Comparison of ENCODE assay signal across 22 mouse cellular contexts in the genomic region with DNA sequence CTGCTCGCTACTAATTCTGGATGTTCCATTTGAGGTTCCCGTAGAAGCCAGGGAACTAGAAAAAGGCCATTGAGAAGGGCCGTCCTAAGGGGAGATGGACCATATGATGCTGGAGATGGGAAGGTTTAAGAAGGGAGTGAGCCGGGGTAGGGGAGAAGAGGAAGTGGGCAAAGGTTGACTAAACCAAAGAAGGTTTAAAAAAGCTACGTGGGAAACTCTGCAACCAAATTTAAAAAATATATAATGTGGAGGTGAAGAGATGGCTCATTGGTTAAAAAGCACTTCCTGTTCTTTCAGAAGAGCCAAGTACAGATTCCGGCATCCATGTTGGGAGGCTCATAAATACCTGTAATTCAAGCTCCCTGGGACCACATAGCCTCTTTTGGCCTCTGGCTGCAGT.
DNase-seq lines count a peak whose midpoint lies in the region; ATAC-seq and TF ChIP-seq lines count a peak whose summit lies in the region.
"Had no signal": no experiment of that assay in that cellular context is flagged by ENCODE, and none has a peak within 500 bp of the region (broad histone marks: within the 10 kb centered on the region; RNA-seq: fewer than 3 reads in every experiment).

No protein-coding gene starts in this region.

- no peaks in the 10 kb centered on the region for H3K9me3 ChIP-seq in CH12.LX (replicated peaks; ENCODE audit: low read length)
- H3K9me3 ChIP-seq in embryonic facial prominence, embryonic 10.5 days, result no peaks in the 10 kb centered on the region
- H3K9me3 ChIP-seq: embryonic facial prominence, embryonic 12.5 days; embryonic facial prominence, embryonic 15.5 days; hindbrain, embryonic 12.5 days; hindbrain, embryonic 15.5 days had no signal

- dilution Hi-C loops in CH12.LX (cut with MboI; ENCODE audit: extremely low pct_ligation_motif_present, extremely low pct_unique_long_range_greater_than_20kb, low sequenced_read_pairs), result no loop called here

- peaks cover 17 to 37% of the 10 kb centered on the region in 2 experiments for H3K4me1 ChIP-seq in CH12.LX (ENCODE audit: control insufficient read depth in 1 of 2, insufficient read depth in 2 of 2)
- peaks cover 6% of the 10 kb centered on the region for H3K4me1 ChIP-seq in embryonic facial prominence, embryonic 10.5 days
- H3K4me1 ChIP-seq: embryonic facial prominence, embryonic 12.5 days; embryonic facial prominence, embryonic 15.5 days; hindbrain, embryonic 12.5 days; hindbrain, embryonic 15.5 days had no signal

- peak; percentile 62 for TF ChIP-seq EP300 in CH12.LX (IDR thresholded peaks at IDR 0.05; ENCODE audit: low read length)

- in situ Hi-C loops in CH12.LX (cut with MboI; ENCODE audit: low pct_ligation_motif_present, low pct_unique_long_range_greater_than_20kb, low sequenced_read_pairs), result no loop called here

- TF ChIP-seq RAD21 in CH12.LX (IDR thresholded peaks at IDR 0.05; ENCODE audit: low read depth, low read length), result no peak

- TF ChIP-seq POLR2A in CH12.LX (IDR thresholded peaks at IDR 0.05; ENCODE audit: low read depth, low read length), result no peak

- no peaks in the 10 kb centered on the region for H3K79me2 ChIP-seq in CH12.LX (replicated peaks; ENCODE audit: control insufficient read depth, extremely low read depth, insufficient read depth, poor library complexity, severe bottlenecking)

- WGBS in embryonic facial prominence, embryonic 10.5 days, result 90% methylated on average over 6 of the region's 6 CpGs

- H3K27ac ChIP-seq in CH12.LX (ENCODE audit: insufficient read depth, low read depth), result peak overlapping the region; percentile 52; the same call in 1 of the 2 replicates
- no peak overlapping the region for H3K27ac ChIP-seq in embryonic facial prominence, embryonic 10.5 days (replicated peaks)
- H3K27ac ChIP-seq: embryonic facial prominence, embryonic 12.5 days; embryonic facial prominence, embryonic 15.5 days; gastrocnemius, adult 2 months; heart, adult 2 months; hindbrain, embryonic 12.5 days; hindbrain, embryonic 15.5 days had no signal

- H3K4me3 ChIP-seq in CH12.LX (replicated peaks in 1 of 3; ENCODE audit: low read depth in 2 of 3, low read length in 2 of 3, poor library complexity in 1 of 3), result no peak overlapping the region
- no peak overlapping the region for H3K4me3 ChIP-seq in embryonic facial prominence, embryonic 10.5 days
- H3K4me3 ChIP-seq: embryonic facial prominence, embryonic 12.5 days; embryonic facial prominence, embryonic 15.5 days; gastrocnemius, adult 2 months; heart, adult 2 months; hindbrain, embryonic 12.5 days; hindbrain, embryonic 15.5 days had no signal

- DNase-seq in A20 (ENCODE audit: low read depth, low spot score), result peak; percentile 37
- DNase-seq in CH12.LX (ENCODE audit: extremely low read depth), result peak; percentile 38
- no peak for DNase-seq in spleen, postnatal 4 days (ENCODE audit: low spot score in 2 of 2)
- no peak for DNase-seq in embryonic facial prominence, embryonic 10.5 days (ENCODE audit: low spot score)
- DNase-seq: adrenal gland, adult 2 months; adrenal gland, postnatal 14 days; cerebellum, adult 11 months; cerebellum, postnatal 36 days; forebrain, postnatal 0 days; gastrocnemius, adult 2 months; gastrocnemius, postnatal 14 days had no signal

- no peak overlapping the region for H3K9ac ChIP-seq in CH12.LX (ENCODE audit: insufficient read depth, low read depth)
- H3K9ac ChIP-seq: embryonic facial prominence, embryonic 12.5 days; embryonic facial prominence, embryonic 15.5 days; forebrain, postnatal 0 days; hindbrain, embryonic 12.5 days; hindbrain, embryonic 15.5 days had no signal

- no peak overlapping the region; the same call in 1 of the 2 replicates for H3K4me2 ChIP-seq in CH12.LX (ENCODE audit: insufficient read depth, low read depth, poor library complexity, severe bottlenecking)
- H3K4me2 ChIP-seq: embryonic facial prominence, embryonic 12.5 days; embryonic facial prominence, embryonic 15.5 days; heart, embryonic 11.5 days; hindbrain, embryonic 12.5 days; hindbrain, embryonic 15.5 days had no signal

- H3K27me3 ChIP-seq in CH12.LX (replicated peaks), result no peaks in the 10 kb centered on the region
- H3K27me3 ChIP-seq in embryonic facial prominence, embryonic 10.5 days (replicated peaks; ENCODE audit: low read depth, poor library complexity, severe bottlenecking), result no peaks in the 10 kb centered on the region
- H3K27me3 ChIP-seq: embryonic facial prominence, embryonic 12.5 days; embryonic facial prominence, embryonic 15.5 days; hindbrain, embryonic 12.5 days; hindbrain, embryonic 15.5 days had no signal

- H3K36me3 ChIP-seq in CH12.LX (replicated peaks in 1 of 2; ENCODE audit: control insufficient read depth in 1 of 2, insufficient read depth in 1 of 2, low read length in 1 of 2), result no peaks in the 10 kb centered on the region
- H3K36me3 ChIP-seq in embryonic facial prominence, embryonic 10.5 days (replicated peaks), result no peaks in the 10 kb centered on the region
- H3K36me3 ChIP-seq: embryonic facial prominence, embryonic 12.5 days; embryonic facial prominence, embryonic 15.5 days; hindbrain, embryonic 12.5 days; hindbrain, embryonic 15.5 days had no signal

- 0 out of 2 replicates have a peak, but pooled peaks have one; percentile 6 for ATAC-seq in neutrophil, adult 5-6 weeks (ENCODE audit: extremely low read depth, insufficient number of reproducible peaks, low FRiP score, poor library complexity, severe bottlenecking)
- no peak for ATAC-seq in megakaryocyte progenitor cell, adult 5-6 weeks (replicated peaks; ENCODE audit: poor library complexity)
- ATAC-seq: CD4-positive, CD25-positive, alpha-beta regulatory T cell, adult 4 months; forebrain, embryonic 14.5 days; forebrain, postnatal 0 days; intestine, postnatal 0 days had no signal

- no peak for TF ChIP-seq CTCF in CH12.LX (conservative IDR thresholded peaks at IDR 0.05 in 1 of 2, IDR thresholded peaks at IDR 0.05 in 1 of 2; ENCODE audit: low read depth in 2 of 2, low read length in 2 of 2)

TF ChIP-seq in CH12.LX, 34 proteins besides CTCF, POLR2A, EP300 and RAD21:
- TF ChIP-seq MYC (IDR thresholded peaks at IDR 0.05; ENCODE audit: low read depth, low read length), result no peak
- no peak for TF ChIP-seq SIN3A (IDR thresholded peaks at IDR 0.05; ENCODE audit: low read length)
- TF ChIP-seq ZNF384 (IDR thresholded peaks at IDR 0.05; ENCODE audit: low read depth, low read length), result no peak
- TF ChIP-seq MEF2A (IDR thresholded peaks at IDR 0.05; ENCODE audit: borderline replicate concordance, low read depth, low read length), result peak; percentile 58
- TF ChIP-seq MAZ (IDR thresholded peaks at IDR 0.05; ENCODE audit: low read depth, low read length), result no peak
- no peak for TF ChIP-seq KAT2A (IDR thresholded peaks at IDR 0.05; ENCODE audit: insufficient replicate concordance, low read length)
- no peak for TF ChIP-seq RCOR1 (conservative IDR thresholded peaks at IDR 0.05; ENCODE audit: low read depth, low read length)
- no peak for TF ChIP-seq SMC3 (IDR thresholded peaks at IDR 0.05; ENCODE audit: low read depth, low read length)
- no peak for TF ChIP-seq E2F4 (IDR thresholded peaks at IDR 0.05; ENCODE audit: insufficient replicate concordance, low read depth, low read length)
- no peak for TF ChIP-seq UBTF (IDR thresholded peaks at IDR 0.05; ENCODE audit: low read depth, low read length)
- no peak for TF ChIP-seq USF1 (IDR thresholded peaks at IDR 0.05; ENCODE audit: low read depth, low read length)
- TF ChIP-seq PAX5 (IDR thresholded peaks at IDR 0.05; ENCODE audit: low read length), result no peak
- no peak for TF ChIP-seq CHD2 (IDR thresholded peaks at IDR 0.05; ENCODE audit: low read length)
- TF ChIP-seq JUND (conservative IDR thresholded peaks at IDR 0.05; ENCODE audit: low read depth, low read length), result no peak; the same call in 1 of the 2 replicates
- TF ChIP-seq NELFE (IDR thresholded peaks at IDR 0.05; ENCODE audit: low read depth, low read length), result no peak
- 0 out of 2 replicates have a peak, but pooled peaks have one; percentile 9 for TF ChIP-seq JUN (IDR thresholded peaks at IDR 0.05; ENCODE audit: insufficient read depth, low read depth, low read length)
- TF ChIP-seq MAFK (IDR thresholded peaks at IDR 0.05; ENCODE audit: insufficient replicate concordance, low read length), result no peak
- no peak for TF ChIP-seq ZC3H11A (IDR thresholded peaks at IDR 0.05; ENCODE audit: low read depth, low read length)
- TF ChIP-seq ELF1 (IDR thresholded peaks at IDR 0.05; ENCODE audit: low read depth, low read length), result peak; percentile 65
- no peak for TF ChIP-seq TCF12 (IDR thresholded peaks at IDR 0.05; ENCODE audit: low read depth, low read length)
- no peak for TF ChIP-seq USF2 (conservative IDR thresholded peaks at IDR 0.05; ENCODE audit: low read depth, low read length)
- TF ChIP-seq NRF1 (IDR thresholded peaks at IDR 0.05; ENCODE audit: low read depth, low read length), result no peak
- TF ChIP-seq POLR2AphosphoS2 (IDR thresholded peaks at IDR 0.05; ENCODE audit: low read depth, low read length), result no peak
- TF ChIP-seq BHLHE40 (IDR thresholded peaks at IDR 0.05; ENCODE audit: low read depth, low read length), result no peak
- TF ChIP-seq CHD1 (IDR thresholded peaks at IDR 0.05; ENCODE audit: low read depth, low read length), result no peak
- TF ChIP-seq HCFC1 (IDR thresholded peaks at IDR 0.05; ENCODE audit: low read depth, low read length), result no peak
- peak; percentile 75 for TF ChIP-seq IRF4 (IDR thresholded peaks at IDR 0.05; ENCODE audit: low read depth, low read length)
- no peak for TF ChIP-seq ZKSCAN1 (IDR thresholded peaks at IDR 0.05; ENCODE audit: borderline replicate concordance, low read depth, low read length)
- no peak for TF ChIP-seq ZMIZ1 (IDR thresholded peaks at IDR 0.05; ENCODE audit: low read depth, low read length)
- no peak for TF ChIP-seq TBP (conservative IDR thresholded peaks at IDR 0.05; ENCODE audit: low read depth, low read length)
- TF ChIP-seq ETS1 (conservative IDR thresholded peaks at IDR 0.05; ENCODE audit: low read depth, low read length), result 0 out of 2 replicates have a peak, but pooled peaks have one; percentile 12
- TF ChIP-seq MAX (IDR thresholded peaks at IDR 0.05; ENCODE audit: low read length), result no peak
- no peak for TF ChIP-seq MXI1 (IDR thresholded peaks at IDR 0.05; ENCODE audit: low read depth, low read length)

Comparison
In these comparisons a context has a peak if more than half of its experiments do, and no peak if none do; other contexts are left out.
1. DNase-seq: peak in A20 (single experiment) and CH12.LX (single experiment); none in spleen, postnatal 4 days (0 of 2) and embryonic facial prominence, embryonic 10.5 days (single experiment).